Mouse (Mus musculus) c-Kit-positive CD71-positive TER-119-negative erythroid progenitor cells, embryonic 14.5 days (primary cell): ENCODE data around the gene Slc46a3.

Experiments used
- DNase-seq: peaks from one replicate; pipeline ENCODE4 v3.0.0-alpha.2; 2013; ENCODE audit warnings: low read depth

Gene Slc46a3

DNA sequence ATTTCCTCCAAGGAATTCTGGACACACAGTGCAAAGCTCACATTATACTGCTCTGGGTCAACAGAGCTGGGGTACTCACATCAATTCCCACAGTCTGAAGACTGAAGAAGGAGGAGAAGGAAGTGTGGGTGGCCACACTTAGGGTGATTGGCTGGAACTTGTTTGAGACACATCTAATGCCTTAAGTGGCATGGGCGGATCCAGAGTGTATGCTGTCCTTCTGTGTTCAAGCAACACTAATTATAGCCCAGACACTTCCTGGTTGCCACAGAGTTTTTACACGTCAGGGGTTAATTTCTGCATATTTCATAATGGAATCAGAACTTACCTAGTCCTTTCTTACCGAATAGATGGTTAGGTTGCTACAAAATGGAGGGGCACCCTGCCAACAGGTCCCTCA is 49.3 kb downstream of the Slc46a3 start:
- DNase-seq: no peak

DNA sequence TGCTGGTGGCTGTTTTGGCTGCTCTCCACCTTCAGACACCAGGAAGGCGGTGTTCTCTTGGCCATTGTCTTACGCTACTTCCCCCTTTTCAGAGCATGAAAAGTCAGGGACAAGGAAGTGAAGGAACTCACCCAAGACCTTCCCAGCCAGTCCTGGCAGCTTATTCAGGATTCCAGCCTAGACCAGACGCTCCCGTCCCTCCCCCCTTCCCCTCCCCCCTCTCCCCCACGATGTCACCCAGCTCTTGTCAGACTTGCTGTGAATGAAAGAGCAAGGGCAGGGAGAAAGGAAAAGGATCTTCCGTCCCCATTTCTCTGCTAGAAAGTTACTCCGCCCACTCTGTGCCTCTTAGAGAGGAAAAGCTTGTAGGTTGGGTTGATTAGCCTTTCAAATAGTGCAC is 51.3 kb downstream of the Slc46a3 start:
- no peak for DNase-seq

DNA sequence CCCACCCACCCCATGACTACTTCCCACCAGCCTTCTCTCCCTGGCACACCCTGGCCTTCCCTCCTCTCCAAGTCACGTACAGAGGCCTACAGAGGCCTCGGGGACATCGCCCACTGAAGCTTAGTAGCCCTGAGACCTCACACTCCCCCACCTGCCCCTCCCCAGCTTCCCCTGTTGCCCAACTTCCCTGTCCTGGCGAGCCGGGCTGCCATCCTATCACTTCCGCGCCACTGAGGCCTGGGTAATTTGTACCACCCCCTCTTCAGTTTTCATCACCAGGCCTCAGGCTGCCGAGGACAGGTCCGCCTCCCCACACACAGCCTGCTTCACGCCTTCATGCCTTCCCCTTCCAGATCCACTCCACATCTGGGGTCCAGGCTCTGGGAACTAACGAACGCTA is 55.2 kb downstream of the Slc46a3 start:
- DNase-seq: no peak

DNA sequence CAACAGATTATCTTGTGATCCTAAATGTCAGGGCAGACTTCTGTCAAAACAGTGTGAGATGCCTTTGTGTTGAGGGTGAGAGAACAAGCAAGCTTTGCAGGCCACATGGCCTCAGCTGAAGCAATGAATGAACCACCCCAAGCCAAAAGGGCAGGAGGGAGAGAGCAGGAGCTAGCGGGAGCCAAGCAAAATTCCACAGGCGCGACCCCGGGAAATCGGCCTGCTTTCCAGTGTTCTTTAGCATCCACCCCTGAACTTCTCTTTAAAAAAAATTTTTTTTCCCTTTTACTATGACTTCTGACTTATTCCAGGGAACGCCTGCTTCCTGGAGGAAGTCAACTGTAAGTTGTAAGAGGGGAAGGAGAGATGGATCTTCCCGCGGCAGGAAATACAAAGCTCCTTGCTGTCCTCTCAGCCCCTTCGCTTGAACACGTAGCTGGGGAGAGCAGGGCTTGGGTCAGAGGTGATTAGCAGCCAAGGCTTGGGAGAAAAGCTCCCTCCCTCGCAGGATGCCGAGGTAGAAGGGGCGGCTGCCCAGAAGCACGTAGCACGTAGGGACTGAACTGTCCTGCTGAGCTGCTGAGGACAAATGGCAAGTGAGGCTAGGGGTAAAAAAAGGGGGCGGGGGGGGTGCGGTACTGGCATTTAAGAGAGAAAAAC is 59.6 kb downstream of the Slc46a3 start:
- DNase-seq: no peak

DNA sequence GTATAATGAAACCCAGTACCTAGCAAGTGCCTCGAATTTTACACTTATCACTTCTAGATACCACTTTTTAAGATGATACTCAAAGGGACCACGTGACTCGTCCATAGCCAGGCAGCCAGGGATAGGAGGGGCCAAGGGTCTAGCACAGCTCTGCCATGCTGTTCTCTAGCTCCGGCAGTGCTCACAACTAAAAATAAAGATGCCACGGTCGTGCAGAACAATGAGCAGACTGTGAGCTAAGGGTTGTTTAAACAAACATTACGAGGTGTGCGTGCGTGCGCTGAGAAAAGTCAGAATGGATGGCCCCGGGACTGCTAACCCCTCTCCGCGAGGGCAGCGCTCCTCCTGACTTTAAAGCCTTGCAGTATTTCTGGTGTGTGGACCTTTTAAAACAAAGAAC is 61.8 kb downstream of the Slc46a3 start:
- DNase-seq: no peak

DNA sequence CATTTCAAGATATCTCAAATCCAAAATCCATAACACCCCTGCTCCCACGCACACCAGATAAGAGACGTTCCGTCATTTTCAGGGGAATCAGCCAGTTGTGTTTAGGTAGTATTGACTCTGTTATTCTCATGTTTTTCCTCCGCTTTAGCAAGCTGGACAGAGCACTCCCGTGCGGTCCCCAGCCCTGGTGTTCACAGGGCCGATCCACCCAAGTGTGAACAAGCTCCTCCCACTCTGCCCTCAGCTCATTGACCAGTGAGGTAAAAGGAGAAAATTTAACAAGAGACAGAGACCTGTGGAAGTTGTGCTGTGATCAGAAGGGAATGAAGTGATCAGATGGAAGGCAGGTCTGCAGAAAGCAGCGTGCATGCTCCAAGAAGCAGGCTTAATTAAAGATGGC is 65.8 kb downstream of the Slc46a3 start:
- no peak for DNase-seq
